Mouse (Mus musculus) c-Kit-positive CD71-positive TER-119-negative erythroid progenitor cells, embryonic 14.5 days (primary cell): ENCODE measurements around the gene Tmem204.

ENCODE experiments used
- DNase-seq: peaks from one replicate; pipeline ENCODE4 v3.0.0-alpha.2; 2013; ENCODE audit warnings: low read depth

The Tmem204 gene

GRCm38 (mm10) chr17:25014841-25015570 is 68.4 kb downstream of the Tmem204 start:
- DNase-seq, result no peak

GRCm38 (mm10) chr17:25013606-25014501 is 69.5 kb downstream of the Tmem204 start:
- no peak for DNase-seq
